Mouse (Mus musculus): ENCODE data around the gene Exog. TPM values are rescaled to one million over a fixed set of nuclear protein-coding genes. Genes with fewer than 3 reads are reported as not detected.
A peak's percentile ranks its signal among the peaks of the same experiment; 100 is the strongest.

Gene Exog
- total RNA-seq, 2 experiments from 2014 or later: 2.4 to 2.5 TPM

DNA sequence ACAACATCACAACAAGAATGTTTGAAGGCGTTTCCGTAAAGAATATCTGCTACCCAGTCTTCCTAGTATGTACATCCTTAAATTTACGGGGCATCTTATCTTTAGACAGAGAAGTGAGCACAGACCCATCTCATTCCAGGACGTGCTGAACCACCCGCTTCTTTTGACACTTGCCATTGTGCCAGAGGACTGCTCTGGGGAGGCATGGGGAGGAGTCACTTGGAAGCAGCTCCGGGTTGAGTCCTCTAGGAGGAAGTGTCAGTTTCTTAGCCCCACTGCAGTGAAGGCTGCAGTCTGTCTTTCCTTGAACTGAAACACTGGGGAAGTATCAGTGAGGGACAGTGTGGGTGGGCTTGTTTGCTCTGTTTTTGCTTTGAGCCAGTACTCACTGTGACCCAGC lies 994 bp downstream of the Exog start:
- intact Hi-C loops (cut with DNase I): no loop called here
- DNase-seq (ENCODE audit: low spot score): no peak

- no peak for DNase-seq (ENCODE audit: low spot score)
- intact Hi-C loops (cut with DNase I): no loop called here
Observed at GRCm38 (mm10) chr9:119455967-119456366, 11.2 kb downstream of the Exog start.

DNA sequence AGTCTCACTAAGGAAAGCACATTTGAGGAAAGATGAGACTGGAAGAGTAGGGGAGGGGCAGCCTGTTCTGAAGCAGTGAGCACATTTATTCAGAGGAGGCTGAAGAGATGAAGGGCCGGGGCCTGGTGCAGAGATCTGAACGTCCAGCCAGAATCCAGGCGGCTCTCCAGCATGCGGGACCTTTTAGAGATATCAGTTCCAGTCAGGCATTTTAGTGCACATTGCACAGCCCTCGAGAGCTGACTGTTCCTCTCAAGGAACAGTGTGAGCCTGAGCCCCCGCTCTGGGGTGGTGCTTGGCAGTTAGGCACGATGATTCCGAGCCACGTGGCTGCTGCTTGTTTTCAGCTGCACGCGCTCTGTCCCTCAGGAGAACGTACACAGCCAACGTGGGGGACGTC lies 12.4 kb downstream of the Exog start:
- intact Hi-C loops (cut with DNase I): no loop called here
- DNase-seq (ENCODE audit: low spot score): no peak

- DNase-seq (ENCODE audit: low spot score): no peak
- intact Hi-C loops (cut with DNase I): loop anchor here (1.0 to 2.0 kb wide), 3 partner anchors 120 to 430 kb away; no protein-coding TSS in a partner anchor
Observed at GRCm38 (mm10) chr9:119460410-119460809, 15.7 kb downstream of the Exog start.

DNA sequence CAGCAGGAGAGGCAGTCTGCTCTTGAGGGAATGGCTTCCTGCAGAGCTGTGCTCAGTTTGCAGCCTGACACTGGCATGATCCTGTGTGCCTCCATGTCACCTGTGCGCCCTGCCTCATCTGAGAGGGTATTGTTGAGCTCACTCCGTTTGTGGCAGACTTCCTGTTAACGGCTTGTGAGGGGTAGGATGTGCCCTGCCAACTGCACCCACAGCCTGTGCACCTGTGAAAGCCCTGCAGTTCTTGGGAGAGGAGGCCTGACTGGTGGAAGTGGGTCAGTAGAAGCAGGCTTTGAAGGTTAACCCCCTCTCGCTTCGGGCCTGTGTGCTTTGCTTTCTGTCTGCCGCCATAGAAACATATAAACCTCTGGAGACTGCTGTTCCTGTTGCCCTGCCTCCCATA lies 20.3 kb downstream of the Exog start:
- intact Hi-C loops (cut with DNase I): loop anchor here (1.0 kb wide), 1 partner anchor 115 kb away; no protein-coding TSS in a partner anchor
- no peak for DNase-seq (ENCODE audit: low spot score)

- intact Hi-C loops (cut with DNase I): loop anchor here (1.0 kb wide), 1 partner anchor 115 kb away; no protein-coding TSS in a partner anchor
- no peak for DNase-seq (ENCODE audit: low spot score)
Observed at GRCm38 (mm10) chr9:119465595-119465994, 20.9 kb downstream of the Exog start.

GRCm38 (mm10) chr9:119469691-119470353 lies 25.1 kb downstream of the Exog start:
- intact Hi-C loops (cut with DNase I): loop anchor here (1.0 kb wide), 1 partner anchor 14 kb away; no protein-coding TSS in a partner anchor

DNA sequence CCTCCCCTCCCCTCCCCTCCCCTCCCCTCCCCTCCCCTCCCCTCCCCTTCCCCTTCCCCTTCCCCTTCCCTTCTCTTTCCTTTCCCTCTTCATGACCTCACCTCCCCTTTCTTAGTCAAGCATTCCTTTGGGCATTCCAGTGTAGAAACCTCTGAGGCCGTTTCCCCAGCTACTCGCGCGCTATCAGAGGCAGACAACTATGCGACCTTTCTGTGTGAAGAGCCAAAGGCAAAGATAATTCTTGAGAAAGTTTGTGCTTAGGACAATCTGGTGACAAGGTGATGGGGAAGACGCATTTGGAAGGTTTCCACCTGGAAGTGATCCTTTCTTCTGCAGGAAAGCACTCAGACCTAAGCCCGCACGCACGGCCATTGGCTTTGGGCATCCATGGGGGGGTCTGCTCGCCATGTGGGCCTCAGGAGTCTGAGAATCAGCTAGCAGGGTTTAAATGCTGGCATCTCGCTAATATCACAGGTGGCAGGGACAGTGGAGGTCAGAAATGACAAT lies 27.7 kb downstream of the Exog start:
- no peak for DNase-seq (ENCODE audit: low spot score)
- intact Hi-C loops (cut with DNase I): no loop called here

More at GRCm38 (mm10) chr9:119469691-119470353, 25.1 kb downstream of the Exog start:
- DNase-seq (ENCODE audit: low spot score): peak; percentile 46

DNA sequence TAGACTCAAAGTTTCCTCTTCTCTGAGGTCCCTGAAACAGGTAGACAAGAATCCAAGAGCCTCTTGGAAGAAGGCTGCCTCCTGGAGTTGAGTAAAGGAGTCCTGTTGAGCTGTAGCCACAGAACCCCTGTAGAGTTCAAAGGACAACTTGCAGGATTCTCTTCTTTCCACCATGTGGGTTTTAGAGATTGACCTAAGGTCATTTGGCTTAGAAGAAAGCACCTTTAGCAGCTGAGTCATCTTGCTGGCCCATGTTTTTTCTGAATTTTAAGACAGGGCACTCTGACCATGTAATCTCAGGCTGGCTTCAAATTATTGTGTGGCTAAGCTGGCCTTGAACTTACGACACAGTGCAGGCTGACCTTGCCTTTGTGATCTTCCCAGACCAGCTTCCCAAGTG lies 28.3 kb downstream of the Exog start:
- no peak for DNase-seq (ENCODE audit: low spot score)
- intact Hi-C loops (cut with DNase I): no loop called here

DNA sequence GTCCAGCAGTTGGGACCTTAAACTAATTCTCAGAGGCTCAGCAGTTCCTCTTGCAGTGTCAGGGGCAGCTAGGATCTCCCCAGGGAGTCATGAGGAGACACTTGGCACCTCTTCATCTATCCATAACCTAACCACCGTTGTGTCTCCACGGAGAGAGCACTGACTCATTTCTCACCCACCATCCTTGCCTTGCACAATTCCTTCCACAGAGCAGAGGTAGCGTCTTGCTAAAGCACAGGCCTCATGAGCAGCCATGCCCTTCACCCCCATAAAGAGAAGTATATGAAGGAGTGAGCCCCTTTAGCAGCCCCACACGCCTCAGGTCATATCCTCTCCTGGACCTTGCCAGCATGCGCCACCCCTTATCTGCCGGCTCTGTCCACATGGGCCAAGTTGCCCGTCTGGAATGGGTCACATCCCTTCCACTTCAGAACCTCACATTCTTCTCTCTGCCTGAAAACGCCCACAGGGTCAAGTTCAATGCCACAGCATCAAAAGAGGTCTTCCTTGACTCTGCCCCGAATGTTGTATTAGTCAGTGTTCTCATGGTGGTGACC lies 28.9 kb downstream of the Exog start:
- intact Hi-C loops (cut with DNase I): loop anchor here (2.0 kb wide), 1 partner anchor 41 kb away; no protein-coding TSS in a partner anchor
- no peak for DNase-seq (ENCODE audit: low spot score)

GRCm38 (mm10) chr9:119474717-119475611 lies 30.2 kb downstream of the Exog start:
- no peak for DNase-seq (ENCODE audit: low spot score)
- intact Hi-C loops (cut with DNase I): loop anchor here (2.0 kb wide), 1 partner anchor 40 kb away; no protein-coding TSS in a partner anchor

DNA sequence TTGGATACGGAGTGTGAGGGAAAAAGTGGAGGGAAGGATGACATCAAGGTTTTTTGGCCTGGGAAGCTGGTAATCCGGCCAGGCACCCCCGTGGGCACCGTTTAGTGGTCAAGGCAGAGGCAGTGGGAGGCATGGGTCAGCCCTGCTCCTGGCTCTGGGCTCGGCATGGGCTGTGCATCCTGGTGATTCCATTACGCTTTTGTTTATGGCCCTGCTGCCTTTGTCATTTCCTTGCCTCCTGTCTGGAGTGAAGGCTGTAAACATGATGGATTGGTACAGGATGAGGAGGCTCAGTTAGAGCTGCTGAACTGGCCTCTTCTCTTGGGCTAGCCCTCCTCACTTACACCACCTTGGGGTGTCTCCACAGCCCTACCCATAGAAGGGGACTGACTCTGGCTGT lies 33.0 kb downstream of the Exog start:
- intact Hi-C loops (cut with DNase I): no loop called here
- no peak for DNase-seq (ENCODE audit: low spot score)

DNA sequence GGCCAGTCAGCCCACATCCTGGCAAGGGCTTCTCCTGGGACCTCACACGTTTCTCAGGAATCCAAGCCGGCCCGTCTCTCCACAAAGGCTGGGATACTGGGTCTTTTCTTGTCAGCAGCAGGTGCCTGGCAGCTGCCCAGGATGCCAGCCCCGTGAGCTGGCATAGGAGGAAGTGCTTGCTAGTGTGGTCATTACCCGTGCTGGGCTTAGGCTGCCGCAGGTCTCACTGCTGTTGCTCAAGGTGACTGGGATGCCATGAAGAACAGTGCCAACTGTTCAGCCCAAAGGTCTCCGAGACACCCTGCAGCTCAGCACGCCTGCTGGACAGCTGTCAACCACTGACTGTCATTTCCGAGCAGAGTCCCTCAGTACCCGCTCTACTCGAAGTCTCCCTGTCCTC lies 33.6 kb downstream of the Exog start:
- intact Hi-C loops (cut with DNase I): no loop called here
- DNase-seq (ENCODE audit: low spot score): no peak

GRCm38 (mm10) chr9:119479297-119479696 lies 34.6 kb downstream of the Exog start:
- intact Hi-C loops (cut with DNase I): no loop called here

DNA sequence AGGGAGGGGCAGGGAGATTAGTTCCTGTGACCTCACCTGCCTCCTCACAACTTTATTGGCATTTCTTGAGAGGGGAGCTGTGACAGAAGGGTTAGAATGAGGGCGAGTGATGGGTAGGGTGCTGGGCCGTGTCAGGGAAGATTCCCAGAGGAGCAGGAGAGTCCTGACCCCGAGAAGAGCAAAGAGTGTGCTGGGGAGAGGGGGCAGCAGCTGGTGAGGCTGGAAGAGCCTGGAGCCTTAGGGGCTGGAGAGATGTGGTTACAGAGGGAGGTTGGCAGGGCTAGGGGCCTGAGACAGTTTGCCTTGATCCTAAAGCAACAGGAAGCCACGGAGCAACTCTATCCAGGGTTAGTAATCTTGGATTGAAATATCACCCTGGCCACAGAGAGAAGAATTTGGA lies 36.9 kb downstream of the Exog start:
- intact Hi-C loops (cut with DNase I): no loop called here
- no peak for DNase-seq (ENCODE audit: low spot score)

More at GRCm38 (mm10) chr9:119479297-119479696, 34.6 kb downstream of the Exog start:
- DNase-seq (ENCODE audit: low spot score): peak; percentile 57

- peak; percentile 32 for DNase-seq (ENCODE audit: low spot score)
- intact Hi-C loops (cut with DNase I): loop anchor here (1.0 kb wide), 1 partner anchor 13 kb away; no protein-coding TSS in a partner anchor
Observed at GRCm38 (mm10) chr9:119483554-119484353, 39.0 kb downstream of the Exog start.

- no peak for DNase-seq (ENCODE audit: low spot score)
Observed at GRCm38 (mm10) chr9:119484420-119484819, 39.7 kb downstream of the Exog start.

GRCm38 (mm10) chr9:119484868-119485267 lies 40.1 kb downstream of the Exog start:
- intact Hi-C loops (cut with DNase I): loop anchor here (1.0 kb wide), 1 partner anchor 15 kb away; no protein-coding TSS in a partner anchor
- no peak for DNase-seq (ENCODE audit: low spot score)

More at GRCm38 (mm10) chr9:119484420-119484819, 39.7 kb downstream of the Exog start:
- intact Hi-C loops (cut with DNase I): loop anchor here (1.0 kb wide), 1 partner anchor 14 kb away; no protein-coding TSS in a partner anchor

DNA sequence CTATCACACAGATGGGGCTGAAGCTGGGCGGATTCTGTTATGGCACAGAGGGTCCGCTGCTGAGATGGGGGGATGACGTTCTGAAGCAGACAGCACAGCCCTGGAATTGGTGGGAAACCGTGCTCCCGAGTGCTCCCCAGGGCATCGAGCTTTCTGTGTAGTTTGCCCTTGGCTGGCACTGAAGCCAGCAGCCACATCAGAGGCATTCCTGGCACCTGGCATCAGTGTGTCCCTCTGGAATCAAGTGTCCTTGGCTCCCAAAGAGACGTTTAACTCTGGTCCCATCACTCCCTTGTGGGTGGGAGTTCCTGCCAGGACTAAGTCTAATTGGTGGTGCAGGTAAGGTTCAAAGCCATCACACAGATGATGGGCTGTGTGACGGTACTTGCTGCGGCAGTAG lies 51.6 kb downstream of the Exog start:
- no peak for DNase-seq (ENCODE audit: low spot score)
- intact Hi-C loops (cut with DNase I): no loop called here
